Mouse (Mus musculus): ENCODE measurements around the gene Lsm11.

DNA sequence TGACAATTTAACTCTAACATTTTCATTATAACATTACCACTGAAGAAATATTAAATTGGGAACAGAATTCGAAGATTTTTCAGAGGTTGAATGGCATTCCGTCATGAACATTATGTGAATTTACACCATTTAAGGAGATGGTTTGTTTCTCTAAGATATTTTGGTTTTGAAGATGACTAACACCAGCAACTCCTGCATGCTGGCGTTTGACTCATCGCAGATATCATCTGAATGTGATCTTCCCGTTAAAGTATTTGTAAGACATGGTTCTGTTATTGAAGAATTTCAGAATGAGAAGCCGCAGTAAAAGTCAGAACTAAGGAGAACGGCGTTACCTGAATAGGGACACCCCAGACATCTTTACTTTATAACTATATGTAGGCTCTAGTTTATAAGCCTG, 29.7 kb upstream of the Lsm11 start:
- no peak for TF ChIP-seq GATA1 (IDR thresholded peaks at IDR 0.05; ENCODE audit: low read length)
- TF ChIP-seq TAL1 (IDR thresholded peaks at IDR 0.05; ENCODE audit: low read length) = no peak

Data from erythroblast, embryonic 14.5 days (primary cell).